Mouse (Mus musculus): ENCODE data around the gene Rbck1. TPM values are rescaled to one million over a fixed set of nuclear protein-coding genes. Genes with fewer than 3 reads are reported as not detected.

Gene Rbck1
- polyA plus RNA-seq, 1 experiment, result 743 TPM

GRCm38 (mm10) chr2:152344909-152345308, 12.5 kb upstream of the Rbck1 start:
- DNase-seq, result no peak
- Histone ChIP-seq H3K27ac (ENCODE audit: control insufficient read depth, insufficient read depth, low read length) (no peak overlapping the region), H3K27me3 (ENCODE audit: control insufficient read depth, insufficient read depth, low read length) (no peaks in the 10 kb centered on the region), H3K36me3 (ENCODE audit: control insufficient read depth, insufficient read depth, low read length) (no peaks in the 10 kb centered on the region), H3K4me1 (replicated peaks; ENCODE audit: control insufficient read depth, insufficient read depth, low read length) (peaks cover 11% of the 10 kb centered on the region), H3K4me3 (ENCODE audit: control insufficient read depth, insufficient read depth, low read length) (no peak overlapping the region)
- 93% methylated on average over 5 of the region's 5 CpGs for WGBS
- TF ChIP-seq CTCF (IDR thresholded peaks at IDR 0.05; ENCODE audit: borderline replicate concordance, control insufficient read depth, extremely low read depth, insufficient read depth, low read length, poor library complexity) (no peak), POLR2A (IDR thresholded peaks at IDR 0.05; ENCODE audit: control insufficient read depth, extremely low read depth, insufficient read depth, low read length, poor library complexity) (no peak)

DNA sequence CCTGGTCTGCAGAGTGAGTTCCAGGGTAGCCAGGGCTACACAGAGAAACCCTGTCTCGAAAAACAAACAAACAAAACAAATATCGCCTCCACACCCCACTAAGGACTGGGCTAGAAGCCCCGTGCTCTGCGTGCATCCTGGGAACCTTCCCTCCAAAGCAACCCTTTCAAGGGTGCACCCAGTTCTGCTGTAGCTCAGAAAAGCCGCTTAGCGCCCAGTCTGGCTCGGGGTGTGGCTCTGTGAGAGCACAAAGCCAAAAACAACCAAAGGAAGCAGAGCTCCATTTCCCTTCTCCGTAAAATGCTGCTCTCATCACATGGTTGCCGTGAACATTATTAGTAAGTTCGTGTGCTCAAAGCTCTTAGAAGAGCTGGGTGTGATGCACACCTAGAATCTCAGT, 11.9 kb upstream of the Rbck1 start:
- H3K27ac ChIP-seq (ENCODE audit: control insufficient read depth, insufficient read depth, low read length), result no peak overlapping the region
- DNase-seq, result peak; percentile 24
- 11% methylated on average over 10 of the region's 10 CpGs for WGBS

DNA sequence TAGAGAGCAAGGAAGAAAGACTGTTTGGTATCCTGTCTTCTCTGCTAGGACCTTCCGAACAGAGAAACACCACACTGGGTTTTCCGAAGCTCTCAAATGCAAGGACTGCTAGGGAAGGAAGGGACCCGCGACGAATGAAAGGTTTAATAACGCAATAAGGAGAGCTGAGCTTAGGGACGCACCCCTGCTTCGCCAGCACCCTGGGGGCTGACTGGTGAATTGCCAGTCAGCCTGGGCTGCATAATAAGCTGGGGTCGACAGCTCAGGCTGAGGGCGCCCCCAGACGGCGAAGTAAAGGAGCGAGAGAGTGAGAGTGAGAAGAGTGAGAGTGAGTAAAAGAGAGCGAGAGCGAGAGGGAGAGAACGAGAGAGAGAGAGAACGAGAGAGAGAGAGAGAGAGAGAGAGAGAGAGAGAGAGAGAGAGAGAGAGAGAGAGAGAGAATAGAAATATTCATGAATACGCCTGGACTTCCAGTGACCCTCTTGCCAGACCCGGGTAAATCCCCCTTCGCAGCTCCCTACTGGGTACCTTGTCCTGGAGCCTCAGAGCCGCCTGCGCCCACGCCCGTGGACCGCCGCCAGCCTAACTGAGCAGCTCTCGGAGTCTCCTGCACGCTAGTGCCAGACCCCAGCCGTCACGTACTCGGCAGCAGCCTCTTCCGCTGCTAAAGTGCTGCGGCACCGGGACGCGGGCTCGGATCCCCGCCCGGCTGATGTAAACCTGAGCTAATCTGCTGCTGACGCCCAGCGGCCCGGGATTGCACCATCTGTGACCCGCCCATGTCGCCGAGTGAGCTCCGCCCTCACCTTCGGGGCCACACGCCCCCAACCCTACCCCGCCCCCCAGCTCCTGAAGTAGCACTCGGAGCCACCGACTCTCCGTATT, 11.1 kb upstream of the Rbck1 start, which contains the start of gene Trib3:
Gene Trib3, minus strand, starts transcription at position 704 of the 885 bp plus-strand sequence.
- Histone ChIP-seq H3K4me1 (replicated peaks; ENCODE audit: control insufficient read depth, insufficient read depth, low read length) (peaks cover 11% of the 10 kb centered on the region), H3K4me3 (ENCODE audit: control insufficient read depth, insufficient read depth, low read length) (peak within 1 kb of the TSS; percentile 49), H3K36me3 (ENCODE audit: control insufficient read depth, insufficient read depth, low read length) (no peaks in the 10 kb centered on the region), H3K27ac (ENCODE audit: control insufficient read depth, insufficient read depth, low read length) (no peak within 1 kb of the TSS), H3K27me3 (ENCODE audit: control insufficient read depth, insufficient read depth, low read length) (no peaks in the 10 kb centered on the region)
- DNase-seq, result peak; percentile 88
- 1% methylated on average over 52 of the region's 52 CpGs for WGBS
- TF ChIP-seq POLR2A (IDR thresholded peaks at IDR 0.05; ENCODE audit: control insufficient read depth, extremely low read depth, insufficient read depth, low read length, poor library complexity) (peak; percentile 36; the same call in 1 of the 2 replicates), CTCF (IDR thresholded peaks at IDR 0.05; ENCODE audit: borderline replicate concordance, control insufficient read depth, extremely low read depth, insufficient read depth, low read length, poor library complexity) (peak; percentile 84)

More for the DNA sequence above, 11.9 kb upstream of the Rbck1 start:
- Histone ChIP-seq H3K4me3 (ENCODE audit: control insufficient read depth, insufficient read depth, low read length) (peak overlapping the region; percentile 49), H3K27me3 (ENCODE audit: control insufficient read depth, insufficient read depth, low read length) (no peaks in the 10 kb centered on the region), H3K36me3 (ENCODE audit: control insufficient read depth, insufficient read depth, low read length) (no peaks in the 10 kb centered on the region), H3K4me1 (replicated peaks; ENCODE audit: control insufficient read depth, insufficient read depth, low read length) (peaks cover 11% of the 10 kb centered on the region)
- TF ChIP-seq CTCF (IDR thresholded peaks at IDR 0.05; ENCODE audit: borderline replicate concordance, control insufficient read depth, extremely low read depth, insufficient read depth, low read length, poor library complexity) (no peak), POLR2A (IDR thresholded peaks at IDR 0.05; ENCODE audit: control insufficient read depth, extremely low read depth, insufficient read depth, low read length, poor library complexity) (no peak)

DNA sequence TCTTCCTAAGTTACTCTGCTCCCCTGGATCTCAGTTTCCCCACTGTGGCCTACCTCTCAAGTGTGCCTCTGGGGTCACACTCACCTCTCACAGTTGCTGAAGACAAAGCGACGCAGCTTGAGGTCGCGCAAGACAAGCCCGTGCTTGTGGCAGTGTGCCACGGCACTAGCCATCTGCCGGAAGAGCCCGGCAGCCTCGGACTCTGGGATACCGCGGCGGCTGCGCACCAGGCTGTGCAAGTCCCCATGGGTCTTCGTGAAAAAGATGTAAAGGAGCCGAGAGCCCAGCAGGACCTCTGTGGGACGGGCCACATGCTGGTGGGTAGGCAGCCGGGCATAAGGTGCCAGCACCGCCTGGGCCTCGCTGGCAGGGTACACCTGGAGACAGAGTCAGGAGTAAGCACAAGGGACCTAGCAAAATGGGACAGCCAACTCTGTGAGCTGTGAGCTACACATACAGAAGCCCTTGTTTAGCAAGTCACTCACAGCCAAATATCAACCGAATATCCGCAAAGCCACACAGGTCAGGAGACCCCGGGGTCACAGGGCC, 7.3 kb upstream of the Rbck1 start:
- Histone ChIP-seq H3K27ac (ENCODE audit: control insufficient read depth, insufficient read depth, low read length) (no peak overlapping the region), H3K4me1 (replicated peaks; ENCODE audit: control insufficient read depth, insufficient read depth, low read length) (peaks cover 11% of the 10 kb centered on the region), H3K36me3 (ENCODE audit: control insufficient read depth, insufficient read depth, low read length) (no peaks in the 10 kb centered on the region), H3K4me3 (ENCODE audit: control insufficient read depth, insufficient read depth, low read length) (no peak overlapping the region), H3K27me3 (ENCODE audit: control insufficient read depth, insufficient read depth, low read length) (no peaks in the 10 kb centered on the region)
- WGBS, result 97% methylated on average over 22 of the region's 22 CpGs
- no peak for TF ChIP-seq CTCF (IDR thresholded peaks at IDR 0.05; ENCODE audit: borderline replicate concordance, control insufficient read depth, extremely low read depth, insufficient read depth, low read length, poor library complexity)
- no peak for TF ChIP-seq POLR2A (IDR thresholded peaks at IDR 0.05; ENCODE audit: control insufficient read depth, extremely low read depth, insufficient read depth, low read length, poor library complexity)
- no peak for DNase-seq

- 91% methylated on average over 13 of the region's 13 CpGs for WGBS
- Histone ChIP-seq H3K27ac (ENCODE audit: control insufficient read depth, insufficient read depth, low read length) (no peak overlapping the region), H3K36me3 (ENCODE audit: control insufficient read depth, insufficient read depth, low read length) (no peaks in the 10 kb centered on the region), H3K4me1 (replicated peaks; ENCODE audit: control insufficient read depth, insufficient read depth, low read length) (peaks cover 5% of the 10 kb centered on the region; the same call in 1 of the 2 replicates), H3K4me3 (ENCODE audit: control insufficient read depth, insufficient read depth, low read length) (no peak overlapping the region), H3K27me3 (ENCODE audit: control insufficient read depth, insufficient read depth, low read length) (no peaks in the 10 kb centered on the region)
- TF ChIP-seq CTCF (IDR thresholded peaks at IDR 0.05; ENCODE audit: borderline replicate concordance, control insufficient read depth, extremely low read depth, insufficient read depth, low read length, poor library complexity) (no peak), POLR2A (IDR thresholded peaks at IDR 0.05; ENCODE audit: control insufficient read depth, extremely low read depth, insufficient read depth, low read length, poor library complexity) (no peak)
- no peak for DNase-seq
Observed at GRCm38 (mm10) chr2:152338319-152338718, 5.9 kb upstream of the Rbck1 start.

DNA sequence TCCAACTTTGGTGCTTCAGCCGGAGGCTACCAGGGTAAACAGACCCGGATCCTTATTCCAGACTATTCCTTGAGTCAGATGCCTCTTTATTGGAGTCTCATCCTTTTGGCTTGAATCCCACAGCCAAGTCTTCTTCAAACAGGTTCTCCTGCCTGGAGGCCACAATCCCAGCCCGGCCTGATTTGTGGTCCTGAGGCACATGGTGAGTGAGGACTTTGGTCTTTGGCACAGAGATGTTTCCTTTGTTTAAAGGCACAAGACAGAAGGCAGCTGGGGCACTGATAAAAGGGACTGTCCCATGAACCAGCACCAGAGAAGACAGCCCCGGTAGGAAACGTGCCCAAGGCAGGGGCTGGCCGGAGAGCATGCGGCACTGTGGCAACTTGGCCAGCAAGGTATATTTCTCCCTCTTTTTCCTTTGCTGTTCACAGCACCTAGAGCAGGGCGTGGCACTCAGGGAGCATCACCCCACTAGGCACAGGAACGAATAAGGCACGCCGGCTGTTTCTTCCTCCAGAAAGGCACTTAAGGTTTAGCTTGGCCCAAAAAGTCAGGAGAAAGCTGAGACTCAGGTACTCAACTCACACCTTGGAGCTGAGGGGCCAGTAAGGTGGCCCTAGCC, 5.2 kb upstream of the Rbck1 start:
- TF ChIP-seq POLR2A (IDR thresholded peaks at IDR 0.05; ENCODE audit: control insufficient read depth, extremely low read depth, insufficient read depth, low read length, poor library complexity) (no peak), CTCF (IDR thresholded peaks at IDR 0.05; ENCODE audit: borderline replicate concordance, control insufficient read depth, extremely low read depth, insufficient read depth, low read length, poor library complexity) (no peak)
- WGBS, result 97% methylated on average over 11 of the region's 11 CpGs
- Histone ChIP-seq H3K36me3 (ENCODE audit: control insufficient read depth, insufficient read depth, low read length) (no peaks in the 10 kb centered on the region), H3K4me1 (replicated peaks; ENCODE audit: control insufficient read depth, insufficient read depth, low read length) (no peaks in the 10 kb centered on the region), H3K27ac (ENCODE audit: control insufficient read depth, insufficient read depth, low read length) (no peak overlapping the region), H3K4me3 (ENCODE audit: control insufficient read depth, insufficient read depth, low read length) (no peak overlapping the region), H3K27me3 (ENCODE audit: control insufficient read depth, insufficient read depth, low read length) (no peaks in the 10 kb centered on the region)
- DNase-seq, result no peak

All from thymus, adult 2 months (tissue).